Mouse (Mus musculus) ES-E14 (cell line): ENCODE measurements around the gene Prkcz.

ENCODE experiments used
- HCFC1 ChIP-seq: IDR thresholded peaks from 2 replicates; pipeline ENCODE4 v1.6.1; 2012; ENCODE audit warnings: low read length, inconsistent platforms, borderline replicate concordance; ENCODE audit not compliant: insufficient read depth
- MAFK ChIP-seq: IDR thresholded peaks from 2 replicates; pipeline ENCODE4 v1.6.1; 2014; ENCODE audit warnings: mild to moderate bottlenecking, low read depth, low read length, inconsistent platforms; ENCODE audit not compliant: insufficient read depth

DNA sequence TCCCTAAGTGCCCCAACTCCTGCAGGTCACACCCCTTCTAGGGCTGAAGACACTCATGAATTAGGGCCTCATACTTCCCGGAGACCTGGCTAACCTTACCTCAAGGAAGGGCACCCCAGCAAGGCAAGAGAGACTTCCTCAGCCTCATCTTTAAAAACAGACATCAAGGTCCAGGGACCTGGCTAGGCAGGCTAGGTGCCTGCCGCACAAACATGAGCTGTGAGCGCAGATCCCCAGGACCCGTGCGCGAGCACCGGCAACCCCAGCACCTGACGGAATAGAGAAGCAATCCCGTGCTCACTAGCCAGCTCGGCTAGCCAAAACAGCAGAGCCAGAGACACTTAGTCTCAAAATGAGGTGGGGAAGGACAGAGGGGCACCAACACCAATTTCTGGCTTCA is 146.4 kb downstream of the Prkcz start:
- TF ChIP-seq HCFC1 (no peak), MAFK (no peak)
